Mouse (Mus musculus) embryonic facial prominence, embryonic 11.5 days (tissue): ENCODE measurements around the gene Hibadh. TPM values are rescaled to one million over a fixed set of nuclear protein-coding genes. Genes with fewer than 3 reads are reported as not detected.

ENCODE experiments used
- ATAC-seq: fragments of 200-750 bp; cut with Nextera tagmentation; replicated peaks from 2 replicates; pipeline ENCODE4 v1.8.0; 2017; ENCODE audit warnings: low read depth; ENCODE audit not compliant: insufficient number of reproducible peaks, low FRiP score, low TSS enrichment
- DNase-seq: peaks from one replicate; pipeline ENCODE4 v3.0.0-alpha.2; 2015; ENCODE audit warnings: low spot score
- H3K27ac ChIP-seq: fragments of 300-500 bp; sonication (generic); replicated peaks from 2 replicates; pipeline ENCODE4 v1.5.1; 2014; ENCODE audit warnings: mild to moderate bottlenecking, low read depth, low read length, control low read depth
- H3K27me3 ChIP-seq: fragments of 300-500 bp; sonication (generic); 2 replicates; pipeline ENCODE4 v1.6.1; 2014; ENCODE audit warnings: mild to moderate bottlenecking, low read length, moderate library complexity, mixed read lengths; ENCODE audit not compliant: control insufficient read depth, insufficient read depth
- H3K36me3 ChIP-seq: fragments of 300-500 bp; sonication (generic); replicated peaks from 2 replicates; pipeline ENCODE4 v1.6.1; 2014; ENCODE audit warnings: low read depth, mild to moderate bottlenecking, low read length, moderate library complexity, mixed read lengths; ENCODE audit not compliant: control insufficient read depth, insufficient read depth
- H3K4me1 ChIP-seq: fragments of 300-500 bp; sonication (generic); 2 replicates; pipeline ENCODE4 v1.6.1; 2014; ENCODE audit warnings: low read length, mixed read lengths; ENCODE audit not compliant: control insufficient read depth, insufficient read depth
- H3K4me2 ChIP-seq: fragments of 300-500 bp; sonication (generic); 2 replicates; pipeline ENCODE4 v1.6.1; 2014; ENCODE audit warnings: low read depth, mild to moderate bottlenecking, control low read depth, low read length, moderate library complexity
- H3K4me3 ChIP-seq: fragments of 300-500 bp; sonication (generic); 2 replicates; pipeline ENCODE4 v1.5.1; 2014; ENCODE audit warnings: low read depth, low read length, control low read depth
- H3K9ac ChIP-seq: fragments of 300-500 bp; sonication (generic); replicated peaks from 2 replicates; pipeline ENCODE4 v1.6.1; 2014; ENCODE audit warnings: mild to moderate bottlenecking, control low read depth, low read length
- H3K9me3 ChIP-seq: fragments of 300-500 bp; sonication (generic); replicated peaks from 2 replicates; pipeline ENCODE4 v1.6.1; 2016; ENCODE audit warnings: mild to moderate bottlenecking, low read length, inconsistent platforms, mixed read lengths; ENCODE audit not compliant: control insufficient read depth
- whole genome bisulfite sequencing: fragments of 180-500 bp; shearing (Covaris S2); extraction: QIAGEN DNeasy Blood & Tissue Kit; methylation state at CpG from one replicate; pipeline ENCODE4 v1.1.7; 2014; 5-methylcytosine and 5-hydroxymethylcytosine counted together
- polyA plus RNA-seq: library from polyadenylated mRNA; unstranded; fragments of >200 nt; fragmentation: Nextera tagmentation; extraction: Ambion mirVana; gene quantifications from 2 replicates; pipeline ENCODE4 v1.2.1, GENCODE M21; 2014

The Hibadh gene
- polyA plus RNA-seq, 1 experiment from 2014 or later, result 60.5 TPM

DNA sequence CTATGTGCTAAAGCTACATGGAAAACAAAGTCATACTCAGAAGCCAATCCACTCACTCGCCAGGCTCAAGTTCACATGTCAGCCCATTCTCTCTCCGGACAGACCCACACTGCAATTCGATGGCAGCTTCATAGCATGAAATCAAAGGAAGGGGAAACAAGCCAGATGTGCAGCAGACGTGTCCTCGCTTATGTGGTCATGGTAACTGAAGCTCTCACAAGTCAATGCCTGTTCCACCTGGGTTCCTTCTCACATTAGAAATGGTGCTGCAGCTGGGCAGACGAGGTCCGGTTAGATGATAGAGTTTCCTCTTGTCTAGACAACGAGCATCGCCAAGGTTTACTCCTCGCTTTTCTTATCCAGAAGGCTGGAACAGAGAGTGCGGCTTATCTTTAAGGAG is 8.6 kb upstream of the Hibadh start:
- Histone ChIP-seq H3K27ac (no peak overlapping the region), H3K9me3 (no peaks in the 10 kb centered on the region), H3K9ac (no peak overlapping the region), H3K27me3 (no peaks in the 10 kb centered on the region), H3K4me1 (no peaks in the 10 kb centered on the region), H3K4me3 (no peak overlapping the region), H3K4me2 (no peak overlapping the region), H3K36me3 (no peaks in the 10 kb centered on the region)
- ATAC-seq, result no peak
- DNase-seq, result no peak
- 76% methylated on average over 11 of the region's 11 CpGs for WGBS

- DNase-seq, result no peak
- Histone ChIP-seq H3K9me3 (no peaks in the 10 kb centered on the region), H3K4me1 (no peaks in the 10 kb centered on the region), H3K36me3 (no peaks in the 10 kb centered on the region), H3K27ac (no peak overlapping the region), H3K9ac (no peak overlapping the region), H3K4me2 (no peak overlapping the region), H3K27me3 (no peaks in the 10 kb centered on the region), H3K4me3 (no peak overlapping the region)
- ATAC-seq, result no peak
- WGBS, result 89% methylated on average over 6 of the region's 6 CpGs
These were observed 7.8 kb upstream of the Hibadh start for GRCm38 (mm10) chr6:52648031-52648430.

- WGBS, result 33% methylated on average over 5 of the region's 5 CpGs
These were observed 5.7 kb upstream of the Hibadh start for GRCm38 (mm10) chr6:52645926-52646325.

GRCm38 (mm10) chr6:52642152-52642551 is 2.0 kb upstream of the Hibadh start:
- no peaks in the 10 kb centered on the region for H3K4me1 ChIP-seq
- H3K9me3 ChIP-seq, result no peaks in the 10 kb centered on the region
- WGBS, result 55% methylated on average over 7 of the region's 7 CpGs
- no peak overlapping the region for H3K4me3 ChIP-seq
- no peak overlapping the region for H3K27ac ChIP-seq
- H3K4me2 ChIP-seq, result no peak overlapping the region
- H3K9ac ChIP-seq, result no peak overlapping the region
- no peaks in the 10 kb centered on the region for H3K36me3 ChIP-seq
- H3K27me3 ChIP-seq, result no peaks in the 10 kb centered on the region
- DNase-seq, result no peak
- no peak for ATAC-seq

More at GRCm38 (mm10) chr6:52645926-52646325, 5.7 kb upstream of the Hibadh start:
- Histone ChIP-seq H3K36me3 (no peaks in the 10 kb centered on the region), H3K27ac (no peak overlapping the region), H3K9me3 (no peaks in the 10 kb centered on the region), H3K27me3 (no peaks in the 10 kb centered on the region), H3K4me1 (no peaks in the 10 kb centered on the region), H3K4me3 (no peak overlapping the region), H3K9ac (no peak overlapping the region), H3K4me2 (no peak overlapping the region)
- no peak for ATAC-seq
- DNase-seq, result no peak

- DNase-seq, result no peak
- no peaks in the 10 kb centered on the region for H3K4me1 ChIP-seq
- H3K4me3 ChIP-seq, result no peak overlapping the region
- no peak overlapping the region for H3K9ac ChIP-seq
- H3K27me3 ChIP-seq, result no peaks in the 10 kb centered on the region
- WGBS, result 74% methylated on average over 3 of the region's 3 CpGs
- no peak for ATAC-seq
- no peak overlapping the region for H3K4me2 ChIP-seq
- H3K9me3 ChIP-seq, result no peaks in the 10 kb centered on the region
- H3K36me3 ChIP-seq, result no peaks in the 10 kb centered on the region
- no peak overlapping the region for H3K27ac ChIP-seq
These were observed 887 bp upstream of the Hibadh start for GRCm38 (mm10) chr6:52641076-52641475.

- Histone ChIP-seq H3K27me3 (no peaks in the 10 kb centered on the region), H3K4me2 (peak overlapping the region; percentile 81), H3K4me3 (peak overlapping the region; percentile 82), H3K9me3 (no peaks in the 10 kb centered on the region), H3K4me1 (no peaks in the 10 kb centered on the region), H3K9ac (peak overlapping the region; percentile 84), H3K27ac (peak overlapping the region; percentile 29), H3K36me3 (no peaks in the 10 kb centered on the region)
- WGBS, result 2% methylated on average over 26 of the region's 28 CpGs
- ATAC-seq (peak; percentile 66; the same call in 1 of the 2 replicates), DNase-seq (peak; percentile 20)
These were observed 504 bp downstream of the Hibadh start for GRCm38 (mm10) chr6:52639546-52640223.

GRCm38 (mm10) chr6:52638471-52639185 is 1.6 kb downstream of the Hibadh start:
- Histone ChIP-seq H3K27ac (no peak overlapping the region), H3K9ac (no peak overlapping the region), H3K4me3 (no peak overlapping the region), H3K4me2 (no peak overlapping the region), H3K9me3 (no peaks in the 10 kb centered on the region), H3K36me3 (no peaks in the 10 kb centered on the region), H3K27me3 (no peaks in the 10 kb centered on the region), H3K4me1 (no peaks in the 10 kb centered on the region)
- DNase-seq, result no peak
- ATAC-seq, result no peak
- WGBS, result 77% methylated on average over 1 of the region's 1 CpGs

DNA sequence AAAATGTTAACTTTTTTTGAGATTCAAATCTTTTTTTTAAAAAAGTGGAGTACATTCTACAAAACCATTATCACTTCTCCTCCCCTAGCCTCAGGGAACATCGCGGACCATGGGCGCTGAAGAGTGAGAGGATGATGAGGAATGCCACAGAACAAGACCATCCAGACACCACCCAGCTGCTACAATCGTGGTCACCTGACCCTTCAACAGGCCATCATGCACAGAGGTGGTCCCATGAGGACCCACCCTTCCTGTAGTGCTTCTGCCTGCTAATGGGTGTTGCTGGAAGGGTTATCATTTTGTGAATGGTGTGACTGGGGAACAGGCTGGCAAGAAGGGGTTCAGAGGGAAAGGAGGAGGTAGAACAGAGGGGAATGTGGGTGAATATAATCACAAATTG is 2.9 kb downstream of the Hibadh start:
- Histone ChIP-seq H3K9me3 (no peaks in the 10 kb centered on the region), H3K27ac (no peak overlapping the region), H3K27me3 (no peaks in the 10 kb centered on the region), H3K4me2 (no peak overlapping the region), H3K9ac (no peak overlapping the region), H3K36me3 (no peaks in the 10 kb centered on the region), H3K4me1 (no peaks in the 10 kb centered on the region), H3K4me3 (no peak overlapping the region)
- ATAC-seq (no peak), DNase-seq (no peak)
- WGBS, result 83% methylated on average over 4 of the region's 4 CpGs
